Mouse (Mus musculus) heart, embryonic 11.5 days (tissue): ENCODE measurements around the gene Fam78b. TPM values are rescaled to one million over a fixed set of nuclear protein-coding genes. Genes with fewer than 3 reads are reported as not detected.

Experiments used
- ATAC-seq: fragments of 200-750 bp; cut with Nextera tagmentation; replicated peaks from 2 replicates; pipeline ENCODE4 v1.8.0; 2017; ENCODE audit warnings: moderate library complexity; ENCODE audit not compliant: insufficient number of reproducible peaks, low FRiP score, low TSS enrichment
- H3K27ac ChIP-seq: fragments of 300-500 bp; sonication (generic); 2 replicates; pipeline ENCODE4 v1.5.1; 2014; ENCODE audit warnings: mild to moderate bottlenecking, low read depth, low read length
- H3K27me3 ChIP-seq: fragments of 300-500 bp; sonication (generic); 2 replicates; pipeline ENCODE4 v1.6.1; 2014; ENCODE audit warnings: mild to moderate bottlenecking, low read length, mixed read lengths; ENCODE audit not compliant: control insufficient read depth, insufficient read depth
- H3K36me3 ChIP-seq: fragments of 300-500 bp; sonication (generic); 2 replicates; pipeline ENCODE4 v1.6.1; 2014; ENCODE audit warnings: mild to moderate bottlenecking, low read length, moderate library complexity, mixed read lengths; ENCODE audit not compliant: control insufficient read depth, insufficient read depth
- H3K4me1 ChIP-seq: fragments of 300-500 bp; sonication (generic); 2 replicates; pipeline ENCODE4 v1.6.1; 2014; ENCODE audit warnings: low read length; ENCODE audit not compliant: control insufficient read depth, insufficient read depth
- H3K4me2 ChIP-seq: fragments of 300-500 bp; sonication (generic); 2 replicates; pipeline ENCODE4 v1.6.1; 2014; ENCODE audit warnings: mild to moderate bottlenecking, moderate library complexity
- H3K4me3 ChIP-seq: fragments of 300-500 bp; sonication (generic); 2 replicates; pipeline ENCODE4 v1.5.1; 2014; ENCODE audit warnings: low read depth, low read length
- H3K9ac ChIP-seq: fragments of 300-500 bp; sonication (generic); 2 replicates; pipeline ENCODE4 v1.6.1; 2014; ENCODE audit warnings: mild to moderate bottlenecking, low read depth, low read length, moderate library complexity
- H3K9me3 ChIP-seq: fragments of 300-500 bp; sonication (generic); replicated peaks from 2 replicates; pipeline ENCODE4 v1.6.1; 2016; ENCODE audit warnings: low read length; ENCODE audit not compliant: control insufficient read depth
- WGBS: fragments of 180-500 bp; shearing (Covaris S2); extraction: QIAGEN DNeasy Blood & Tissue Kit; methylation state at CpG from one replicate; pipeline ENCODE4 v1.1.7; 2014; ENCODE audit not compliant: insufficient replicate concordance; 5-methylcytosine and 5-hydroxymethylcytosine counted together
- polyA plus RNA-seq: library from polyadenylated mRNA; unstranded; fragments of >200 nt; fragmentation: Nextera tagmentation; extraction: Ambion mirVana; gene quantifications from 2 replicates; pipeline ENCODE4 v1.2.1, GENCODE M21; 2014

Gene Fam78b
- polyA plus RNA-seq, 1 experiment from 2014 or later: 0.60 TPM

DNA sequence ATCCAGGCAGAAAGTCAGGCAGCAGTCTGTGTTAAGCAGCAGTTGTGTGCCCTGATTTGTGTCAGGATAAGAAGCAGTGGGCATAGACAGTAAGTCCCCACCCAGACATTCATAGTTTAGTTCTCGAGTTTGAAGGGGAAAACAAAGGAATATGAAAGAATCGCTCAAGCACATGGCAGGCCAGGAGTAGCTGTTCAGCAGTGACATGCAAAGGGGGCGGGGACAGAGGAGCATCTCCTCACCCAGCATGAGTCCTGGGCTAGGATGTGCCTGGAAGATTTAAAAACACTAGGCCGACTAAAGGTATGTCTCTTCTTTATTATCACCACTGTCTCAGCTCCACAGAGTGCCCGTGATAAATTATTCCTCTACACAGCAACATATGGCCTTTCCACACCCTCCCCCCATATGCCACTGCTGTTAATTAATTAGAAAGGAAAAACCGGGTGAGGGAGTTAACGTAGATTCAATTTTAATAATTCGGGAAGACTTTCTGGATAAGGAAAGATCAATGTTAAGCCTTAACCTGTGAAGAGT is 107.8 kb downstream of the Fam78b start:
- 77% methylated on average over 8 of the region's 8 CpGs for WGBS

GRCm38 (mm10) chr1:167114363-167115050 is 113.3 kb downstream of the Fam78b start:
- no peak overlapping the region for H3K4me3 ChIP-seq
- no peaks in the 10 kb centered on the region for H3K36me3 ChIP-seq
- ATAC-seq: no peak
- H3K27me3 ChIP-seq: no peaks in the 10 kb centered on the region
- no peaks in the 10 kb centered on the region for H3K9me3 ChIP-seq
- no peak overlapping the region for H3K9ac ChIP-seq
- H3K27ac ChIP-seq: no peak overlapping the region
- no peaks in the 10 kb centered on the region for H3K4me1 ChIP-seq
- 42% methylated on average over 4 of the region's 4 CpGs for WGBS
- H3K4me2 ChIP-seq: no peak overlapping the region

More for the DNA sequence above, 107.8 kb downstream of the Fam78b start:
- no peak for ATAC-seq
- Histone ChIP-seq H3K4me1 (no peaks in the 10 kb centered on the region), H3K4me3 (no peak overlapping the region), H3K9ac (no peak overlapping the region), H3K36me3 (no peaks in the 10 kb centered on the region), H3K27ac (no peak overlapping the region), H3K27me3 (no peaks in the 10 kb centered on the region), H3K4me2 (no peak overlapping the region), H3K9me3 (0 out of 2 replicates have a peak, but pooled peaks cover 3% of the 10 kb centered on the region)

GRCm38 (mm10) chr1:167115121-167115520 is 113.9 kb downstream of the Fam78b start:
- H3K4me3 ChIP-seq: no peak overlapping the region
- no peak overlapping the region for H3K27ac ChIP-seq
- H3K9ac ChIP-seq: no peak overlapping the region
- no peak overlapping the region for H3K4me2 ChIP-seq
- 15% methylated on average over 4 of the region's 4 CpGs for WGBS
- H3K4me1 ChIP-seq: no peaks in the 10 kb centered on the region
- no peaks in the 10 kb centered on the region for H3K9me3 ChIP-seq
- no peaks in the 10 kb centered on the region for H3K36me3 ChIP-seq
- no peaks in the 10 kb centered on the region for H3K27me3 ChIP-seq
- ATAC-seq: no peak

DNA sequence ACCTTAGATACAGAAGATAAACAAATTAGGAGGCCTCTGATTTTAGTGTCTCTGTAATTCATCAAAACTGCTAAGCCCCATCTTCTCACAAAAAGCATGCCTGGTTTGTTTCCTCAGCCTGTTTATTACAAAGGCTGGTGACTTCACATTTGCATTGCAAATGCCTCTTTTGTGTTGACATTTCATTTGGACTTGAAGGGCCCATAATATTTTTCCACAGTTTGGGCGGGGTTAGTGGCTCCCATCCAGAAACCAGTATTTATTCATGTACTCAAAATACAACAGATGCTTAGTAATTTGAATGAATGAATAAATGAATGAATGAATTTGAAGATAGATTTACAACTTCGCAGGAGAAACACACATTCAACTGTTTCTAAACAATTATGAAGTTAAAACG is 115.5 kb downstream of the Fam78b start:
- H3K27me3 ChIP-seq: no peaks in the 10 kb centered on the region
- H3K4me1 ChIP-seq: no peaks in the 10 kb centered on the region
- H3K9ac ChIP-seq: no peak overlapping the region
- 74% methylated on average over 3 of the region's 3 CpGs for WGBS
- no peaks in the 10 kb centered on the region for H3K9me3 ChIP-seq
- H3K4me3 ChIP-seq: no peak overlapping the region
- no peaks in the 10 kb centered on the region for H3K36me3 ChIP-seq
- H3K27ac ChIP-seq: no peak overlapping the region
- no peak overlapping the region for H3K4me2 ChIP-seq
- no peak for ATAC-seq

DNA sequence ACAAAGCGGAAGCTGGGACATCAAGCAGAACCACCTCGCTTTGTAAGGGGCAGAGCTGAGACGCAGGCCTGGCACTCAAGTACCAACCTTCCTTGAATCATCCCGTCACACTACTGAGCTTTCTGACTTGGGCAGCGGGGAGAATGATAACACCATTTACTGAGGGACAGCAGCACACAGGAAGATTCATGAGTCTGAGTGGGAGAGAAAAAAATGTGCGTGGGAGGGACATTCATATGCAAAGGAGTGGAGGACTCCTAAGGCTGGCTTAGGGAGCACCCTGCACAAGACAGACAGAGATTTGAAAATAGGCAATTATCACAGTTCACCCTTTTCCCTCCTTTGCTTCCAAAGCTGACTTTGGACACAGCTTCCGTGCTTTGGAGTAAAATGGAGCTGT is 117.8 kb downstream of the Fam78b start:
- Histone ChIP-seq H3K4me1 (no peaks in the 10 kb centered on the region), H3K27me3 (no peaks in the 10 kb centered on the region), H3K9me3 (no peaks in the 10 kb centered on the region), H3K9ac (no peak overlapping the region), H3K4me2 (no peak overlapping the region), H3K4me3 (no peak overlapping the region), H3K27ac (no peak overlapping the region), H3K36me3 (no peaks in the 10 kb centered on the region)
- no peak for ATAC-seq
- 67% methylated on average over 7 of the region's 7 CpGs for WGBS

DNA sequence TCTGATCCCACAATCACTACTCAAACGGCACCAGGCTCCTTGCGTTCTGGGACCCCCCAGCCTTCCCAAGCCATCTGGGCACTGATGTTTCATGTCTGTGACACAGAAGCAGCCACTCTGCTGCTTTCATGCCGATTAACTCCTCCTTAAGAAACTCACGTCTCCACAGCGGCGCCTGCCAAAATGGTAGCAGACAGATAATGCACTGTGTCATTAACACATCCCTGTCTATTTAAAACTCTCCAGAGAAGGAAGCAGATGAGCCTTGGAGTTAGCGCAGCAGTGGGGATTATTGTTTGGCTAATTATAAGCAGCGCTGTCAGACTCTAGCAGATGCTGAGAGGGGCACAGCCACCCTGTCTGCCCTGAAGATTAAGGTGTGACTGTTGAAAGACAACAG is 118.2 kb downstream of the Fam78b start:
- no peak for ATAC-seq
- H3K36me3 ChIP-seq: no peaks in the 10 kb centered on the region
- no peak overlapping the region for H3K4me2 ChIP-seq
- WGBS: 57% methylated on average over 8 of the region's 8 CpGs
- H3K27ac ChIP-seq: no peak overlapping the region
- no peaks in the 10 kb centered on the region for H3K4me1 ChIP-seq
- H3K9ac ChIP-seq: no peak overlapping the region
- no peaks in the 10 kb centered on the region for H3K27me3 ChIP-seq
- no peaks in the 10 kb centered on the region for H3K9me3 ChIP-seq
- H3K4me3 ChIP-seq: no peak overlapping the region

GRCm38 (mm10) chr1:167122436-167122835 is 121.2 kb downstream of the Fam78b start:
- Histone ChIP-seq H3K36me3 (no peaks in the 10 kb centered on the region), H3K27me3 (no peaks in the 10 kb centered on the region), H3K4me2 (no peak overlapping the region), H3K4me3 (no peak overlapping the region), H3K27ac (no peak overlapping the region), H3K9me3 (no peaks in the 10 kb centered on the region), H3K4me1 (no peaks in the 10 kb centered on the region), H3K9ac (no peak overlapping the region)
- no peak for ATAC-seq
- 76% methylated on average over 2 of the region's 2 CpGs for WGBS

GRCm38 (mm10) chr1:167123551-167123950 is 122.3 kb downstream of the Fam78b start:
- Histone ChIP-seq H3K4me2 (no peak overlapping the region), H3K9me3 (no peaks in the 10 kb centered on the region), H3K36me3 (no peaks in the 10 kb centered on the region), H3K27ac (no peak overlapping the region), H3K27me3 (no peaks in the 10 kb centered on the region), H3K4me1 (no peaks in the 10 kb centered on the region), H3K9ac (no peak overlapping the region), H3K4me3 (no peak overlapping the region)
- no peak for ATAC-seq

DNA sequence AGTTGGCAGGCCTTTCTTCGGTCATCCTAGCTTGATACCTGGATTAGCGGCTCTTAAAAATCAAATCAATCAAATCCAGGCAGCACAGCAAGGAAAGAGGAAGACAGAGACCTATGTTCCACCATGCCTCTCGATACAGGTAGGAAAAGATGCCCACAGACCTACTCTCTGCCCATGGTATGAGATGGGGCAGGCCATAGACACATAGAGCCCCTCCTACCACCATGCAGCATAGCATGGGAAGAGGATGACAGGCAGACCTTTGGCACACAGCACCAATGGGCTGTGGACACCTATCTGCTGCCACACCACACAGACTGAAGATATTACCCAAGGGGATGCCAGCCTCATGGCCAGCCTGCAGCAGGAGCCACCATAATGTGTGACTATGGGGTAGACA is 124.7 kb downstream of the Fam78b start:
- no peak overlapping the region for H3K4me3 ChIP-seq
- H3K9me3 ChIP-seq: no peaks in the 10 kb centered on the region
- WGBS: 65% methylated on average over 3 of the region's 3 CpGs

More for the DNA sequence above, 124.7 kb downstream of the Fam78b start:
- ATAC-seq: no peak
- Histone ChIP-seq H3K36me3 (no peaks in the 10 kb centered on the region), H3K9ac (no peak overlapping the region), H3K4me2 (no peak overlapping the region), H3K27ac (no peak overlapping the region), H3K4me1 (no peaks in the 10 kb centered on the region), H3K27me3 (no peaks in the 10 kb centered on the region)
